Mouse (Mus musculus) G1E (cell line): Measurements from ENCODE around the gene E330009J07Rik. TPM values are rescaled to one million over a fixed set of nuclear protein-coding genes. Genes with fewer than 3 reads are reported as not detected.

Experiments
- ATAC-seq: 2 replicates; pipeline ENCODE4 v1.8.0; 2016; ENCODE audit warnings: mild to moderate bottlenecking; ENCODE audit not compliant: insufficient number of reproducible peaks, poor library complexity, low FRiP score, severe bottlenecking; ENCODE audit errors: extremely low read depth
- DNase-seq: peaks from one replicate; pipeline ENCODE4 v3.0.0; 2012; ENCODE audit warnings: low spot score
- H3K27me3 ChIP-seq: 2 replicates; pipeline ENCODE4 v1.6.1; 2012; ENCODE audit warnings: mild to moderate bottlenecking, low read length, inconsistent platforms; ENCODE audit not compliant: insufficient read depth
- H3K36me3 ChIP-seq: replicated peaks from 2 replicates; pipeline ENCODE3; 2012; ENCODE audit warnings: mild to moderate bottlenecking, inconsistent platforms
- H3K4me1 ChIP-seq: 2 replicates; pipeline ENCODE4 v1.6.1; 2012; ENCODE audit warnings: low read depth, low read length, inconsistent platforms, mixed read lengths; ENCODE audit not compliant: insufficient read depth
- H3K4me3 ChIP-seq: 2 replicates; pipeline ENCODE4 v1.5.1; 2012; ENCODE audit warnings: low read depth, mild to moderate bottlenecking, inconsistent platforms, low read length, moderate library complexity, mixed read lengths
- H3K9me3 ChIP-seq: replicated peaks from 2 replicates; pipeline ENCODE4 v1.6.1; 2012; ENCODE audit warnings: inconsistent platforms
- CTCF ChIP-seq: IDR thresholded peaks from 2 replicates; pipeline ENCODE4 v1.5.1; 2012; ENCODE audit warnings: low read depth, low read length, inconsistent platforms, mixed read lengths
- GATA1 ChIP-seq: IDR thresholded peaks from 2 replicates; pipeline ENCODE4 v1.6.1; 2012; ENCODE audit warnings: borderline replicate concordance, low read length, inconsistent platforms, mixed read lengths
- GATA2 ChIP-seq: IDR thresholded peaks from 2 replicates; pipeline ENCODE4 v1.6.1; 2012; ENCODE audit warnings: low read depth, low read length, inconsistent platforms, borderline replicate concordance
- POLR2AphosphoS5 ChIP-seq: IDR thresholded peaks from 2 replicates; pipeline ENCODE4 v1.6.1; 2012; ENCODE audit warnings: low read depth, low read length, inconsistent platforms; ENCODE audit not compliant: insufficient replicate concordance
- TAL1 ChIP-seq: conservative IDR thresholded peaks from 2 replicates; pipeline ENCODE4 v1.6.1; 2012; ENCODE audit warnings: low read depth, low read length, inconsistent platforms, mixed read lengths
- polyA plus RNA-seq: library from polyadenylated mRNA; stranded (reverse); fragments of >175 nt; gene quantifications from 2 replicates; pipeline ENCODE4 v1.2.3, GENCODE M21; 2012
- total RNA-seq, 2 experiments: library from RNA; stranded (forward) in 1 of 2; stranded (reverse) in 1 of 2; fragments of 200-1000 nt in 1 of 2; fragments of >200 nt in 1 of 2; fragmentation: Nextera tagmentation in 1 of 2; gene quantifications; 2 replicates each; pipeline ENCODE4 v1.2.3; 2014 to 2017

E330009J07Rik gene
- total and polyA plus RNA-seq, 3 experiments = 0.28 to 3.4 (median 1.6) TPM

GRCm38 (mm10) chr6:40381908-40382307 is 54.0 kb downstream of the E330009J07Rik start:
- no peak for DNase-seq
- no peak for ATAC-seq
- Histone ChIP-seq H3K4me1 (peaks cover 1% of the 10 kb centered on the region; the same call in 1 of the 2 replicates), H3K36me3 (peaks cover 36% of the 10 kb centered on the region), H3K9me3 (no peaks in the 10 kb centered on the region), H3K4me3 (no peak overlapping the region), H3K27me3 (no peaks in the 10 kb centered on the region)
- no peak for TF ChIP-seq GATA2
- no peak for TF ChIP-seq TAL1
- TF ChIP-seq POLR2AphosphoS5 = no peak
- TF ChIP-seq CTCF = no peak

- Histone ChIP-seq H3K4me1 (no peaks in the 10 kb centered on the region), H3K36me3 (peaks cover 32% of the 10 kb centered on the region), H3K4me3 (no peak overlapping the region), H3K9me3 (no peaks in the 10 kb centered on the region), H3K27me3 (no peaks in the 10 kb centered on the region)
- DNase-seq = no peak
- ATAC-seq = no peak
- TF ChIP-seq TAL1 (no peak), GATA2 (no peak), GATA1 (no peak), CTCF (no peak), POLR2AphosphoS5 (no peak)
Measured at GRCm38 (mm10) chr6:40380181-40380580, 55.8 kb downstream of the E330009J07Rik start.

GRCm38 (mm10) chr6:40371031-40371430 is 64.9 kb downstream of the E330009J07Rik start:
- Histone ChIP-seq H3K4me1 (no peaks in the 10 kb centered on the region), H3K9me3 (no peaks in the 10 kb centered on the region), H3K27me3 (no peaks in the 10 kb centered on the region), H3K36me3 (peaks cover 41% of the 10 kb centered on the region), H3K4me3 (no peak overlapping the region)
- DNase-seq (no peak), ATAC-seq (no peak)
- TF ChIP-seq CTCF (no peak), GATA2 (no peak)

GRCm38 (mm10) chr6:40353360-40353759 is 82.6 kb downstream of the E330009J07Rik start:
- H3K4me1 ChIP-seq = peaks cover 3% of the 10 kb centered on the region; the same call in 1 of the 2 replicates
- DNase-seq (no peak), ATAC-seq (no peak)
- no peak overlapping the region for H3K4me3 ChIP-seq
- TF ChIP-seq GATA2 (no peak), CTCF (no peak), TAL1 (no peak), GATA1 (no peak), POLR2AphosphoS5 (no peak)
- H3K9me3 ChIP-seq = no peaks in the 10 kb centered on the region
- H3K27me3 ChIP-seq = no peaks in the 10 kb centered on the region
- H3K36me3 ChIP-seq = peaks cover 42% of the 10 kb centered on the region

Other genes starting within 250 kb of the E330009J07Rik start
- 26.2 and 29.3 TPM in 2 replicates for gene Agk, start 111.0 kb downstream of the E330009J07Rik start, total RNA-seq (2014; fragmentation: Nextera tagmentation)
- gene Agk, start 111.0 kb downstream of the E330009J07Rik start, total RNA-seq (2017) = 23.2 and 26.8 TPM in 2 replicates
- gene Agk, start 111.0 kb downstream of the E330009J07Rik start, polyA plus RNA-seq = 4.6 and 5.8 TPM in 2 replicates
- gene Wee2, start 3.0 kb upstream of the E330009J07Rik start, total RNA-seq (2014; fragmentation: Nextera tagmentation) = not detected in 2 replicates
- gene Wee2, start 3.0 kb upstream of the E330009J07Rik start, total RNA-seq (2017) = 0.16 TPM in 1 of 2 replicates, not detected in the other
- not detected in 2 replicates for gene Wee2, start 3.0 kb upstream of the E330009J07Rik start, polyA plus RNA-seq
- 79.1 and 106 TPM in 2 replicates for gene Ssbp1, start 35.2 kb upstream of the E330009J07Rik start, total RNA-seq (2014; fragmentation: Nextera tagmentation)
- 63.5 and 90.5 TPM in 2 replicates for gene Ssbp1, start 35.2 kb upstream of the E330009J07Rik start, total RNA-seq (2017)
- 11.0 and 14.6 TPM in 2 replicates for gene Ssbp1, start 35.2 kb upstream of the E330009J07Rik start, polyA plus RNA-seq
- not detected in 2 replicates for gene Tas2r137, start 55.1 kb upstream of the E330009J07Rik start, total RNA-seq (2014; fragmentation: Nextera tagmentation)
- 0.17 TPM in 1 of 2 replicates, not detected in the other for gene Tas2r137, start 55.1 kb upstream of the E330009J07Rik start, total RNA-seq (2017)
- not detected in 2 replicates for gene Tas2r137, start 55.1 kb upstream of the E330009J07Rik start, polyA plus RNA-seq
- gene Tas2r108, start 57.4 kb upstream of the E330009J07Rik start, total RNA-seq (2014; fragmentation: Nextera tagmentation) = not detected in 2 replicates
- 0.22 TPM in 1 of 2 replicates, not detected in the other for gene Tas2r108, start 57.4 kb upstream of the E330009J07Rik start, total RNA-seq (2017)
- not detected in 2 replicates for gene Tas2r108, start 57.4 kb upstream of the E330009J07Rik start, polyA plus RNA-seq
- not detected in 2 replicates for gene Prss37, start 83.4 kb upstream of the E330009J07Rik start, total RNA-seq (2014; fragmentation: Nextera tagmentation)
- gene Prss37, start 83.4 kb upstream of the E330009J07Rik start, total RNA-seq (2017) = not detected in 2 replicates
- not detected in 2 replicates for gene Prss37, start 83.4 kb upstream of the E330009J07Rik start, polyA plus RNA-seq
- not detected in 2 replicates for gene Olfr461, start 118.9 kb upstream of the E330009J07Rik start, total RNA-seq (2014; fragmentation: Nextera tagmentation)
- 0.16 and 0.29 TPM in 2 replicates for gene Olfr461, start 118.9 kb upstream of the E330009J07Rik start, total RNA-seq (2017)
- gene Olfr461, start 118.9 kb upstream of the E330009J07Rik start, polyA plus RNA-seq = not detected in 2 replicates
- not detected in 2 replicates for gene Olfr460, start 133.4 kb upstream of the E330009J07Rik start, total RNA-seq (2014; fragmentation: Nextera tagmentation)
- gene Olfr460, start 133.4 kb upstream of the E330009J07Rik start, total RNA-seq (2017) = 0.05 and 0.29 TPM in 2 replicates
- gene Olfr460, start 133.4 kb upstream of the E330009J07Rik start, polyA plus RNA-seq = not detected in 2 replicates
- gene Clec5a, start 149.7 kb upstream of the E330009J07Rik start, total RNA-seq (2014; fragmentation: Nextera tagmentation) = not detected in 2 replicates
- 0.06 and 0.16 TPM in 2 replicates for gene Clec5a, start 149.7 kb upstream of the E330009J07Rik start, total RNA-seq (2017)
- not detected in 2 replicates for gene Clec5a, start 149.7 kb upstream of the E330009J07Rik start, polyA plus RNA-seq
- gene Tas2r138, start 177.2 kb upstream of the E330009J07Rik start, total RNA-seq (2014; fragmentation: Nextera tagmentation) = not detected in 2 replicates
- 0.12 TPM in 1 of 2 replicates, not detected in the other for gene Tas2r138, start 177.2 kb upstream of the E330009J07Rik start, total RNA-seq (2017)
- not detected in 2 replicates for gene Tas2r138, start 177.2 kb upstream of the E330009J07Rik start, polyA plus RNA-seq
- not detected in 2 replicates for gene Mgam, start 192.7 kb upstream of the E330009J07Rik start, total RNA-seq (2014; fragmentation: Nextera tagmentation)
- 0.05 TPM in 1 of 2 replicates, not detected in the other for gene Mgam, start 192.7 kb upstream of the E330009J07Rik start, total RNA-seq (2017)
- not detected in 2 replicates for gene Mgam, start 192.7 kb upstream of the E330009J07Rik start, polyA plus RNA-seq